In genomic region chr13:30952044-30952443, GRCm38 (mm10) we compare ENCODE assay signal across 41 mouse cellular contexts. TPM values are rescaled to one million over a fixed set of nuclear protein-coding genes. Genes with fewer than 3 reads are reported as not detected.
"Had no signal": no experiment of that assay in that cellular context is flagged by ENCODE, and none has a peak within 500 bp of the region (broad histone marks: within the 10 kb centered on the region; RNA-seq: fewer than 3 reads in every experiment).

No protein-coding gene starts in this region.

- H3K9ac ChIP-seq: limb, embryonic 12.5 days; limb, embryonic 13.5 days; limb, embryonic 15.5 days; liver, embryonic 12.5 days; liver, embryonic 13.5 days; liver, embryonic 14.5 days; liver, embryonic 15.5 days; liver, postnatal 0 days; lung, embryonic 14.5 days; lung, embryonic 15.5 days; midbrain, embryonic 12.5 days; midbrain, embryonic 15.5 days; neural tube, embryonic 12.5 days; neural tube, embryonic 13.5 days had no signal

- H3K9me3 ChIP-seq: limb, embryonic 13.5 days; limb, embryonic 15.5 days; liver, embryonic 12.5 days; liver, embryonic 13.5 days; liver, embryonic 15.5 days; lung, embryonic 15.5 days; midbrain, embryonic 10.5 days; midbrain, embryonic 12.5 days; midbrain, embryonic 15.5 days; neural tube, embryonic 12.5 days had no signal

- DNase-seq: left cerebral cortex, postnatal 4 days; liver; liver, embryonic 13.5 days; liver, postnatal 0 days; lung, adult 18-20 months; lung, adult 2 months; lung, embryonic 14.5 days; lung, postnatal 10 days; lung, postnatal 14 days; lung, postnatal 36 days; lung, postnatal 4 days; midbrain, embryonic 14.5 days had no signal

- H3K36me3 ChIP-seq: limb, embryonic 12.5 days; limb, embryonic 15.5 days; liver, embryonic 15.5 days; midbrain, embryonic 15.5 days; neural tube, embryonic 13.5 days had no signal

- ATAC-seq: liver, embryonic 12.5 days; liver, postnatal 0 days; lung, postnatal 0 days; midbrain, embryonic 15.5 days; midbrain, embryonic 16.5 days had no signal

- H3K4me3 ChIP-seq: left cerebral cortex, adult 2 months; limb, embryonic 12.5 days; limb, embryonic 13.5 days; limb, embryonic 15.5 days; liver, embryonic 12.5 days; liver, embryonic 13.5 days; liver, embryonic 15.5 days; lung, embryonic 15.5 days; megakaryocyte, embryonic 14.5 days; midbrain, embryonic 10.5 days; midbrain, embryonic 12.5 days; midbrain, embryonic 15.5 days; myocyte; neural tube, embryonic 12.5 days; neural tube, embryonic 13.5 days had no signal

- H3K27me3 ChIP-seq: limb, embryonic 12.5 days; limb, embryonic 13.5 days; limb, embryonic 15.5 days; liver, embryonic 12.5 days; liver, embryonic 13.5 days; liver, embryonic 15.5 days; lung, embryonic 15.5 days; megakaryocyte, embryonic 14.5 days; midbrain, embryonic 12.5 days; midbrain, embryonic 15.5 days; neural tube, embryonic 12.5 days; neural tube, embryonic 13.5 days had no signal

- H3K4me1 ChIP-seq: limb, embryonic 12.5 days; midbrain, embryonic 10.5 days; midbrain, embryonic 12.5 days; midbrain, embryonic 15.5 days; neural tube, embryonic 12.5 days; neural tube, embryonic 13.5 days had no signal

- H3K27ac ChIP-seq: left cerebral cortex, adult 2 months; limb, embryonic 12.5 days; limb, embryonic 13.5 days; limb, embryonic 15.5 days; liver, embryonic 12.5 days; liver, embryonic 13.5 days; liver, embryonic 14.5 days; liver, embryonic 15.5 days; lung, embryonic 15.5 days; macrophage; midbrain, embryonic 10.5 days; midbrain, embryonic 12.5 days; midbrain, embryonic 15.5 days; neural tube, embryonic 12.5 days; neural tube, embryonic 13.5 days had no signal

- H3K4me2 ChIP-seq: limb, embryonic 12.5 days; limb, embryonic 13.5 days; limb, embryonic 15.5 days; liver, embryonic 11.5 days; liver, embryonic 12.5 days; liver, embryonic 13.5 days; liver, embryonic 15.5 days; lung, embryonic 14.5 days; lung, embryonic 15.5 days; midbrain, embryonic 12.5 days; midbrain, embryonic 15.5 days; neural tube, embryonic 12.5 days; neural tube, embryonic 13.5 days had no signal

RNA-seq across cellular contexts. Expression of gene Hus1b, which starts 4.5 kb away (rescaled TPM):
- polyA plus RNA-seq: limb, embryonic 12.5 days; limb, embryonic 13.5 days; limb, embryonic 15.5 days; liver, embryonic 11.5 days; liver, embryonic 13.5 days; liver, embryonic 15.5 days; liver, postnatal 0 days; lung, embryonic 15.5 days; lung, embryonic 16.5 days; lung, postnatal 0 days; macrophage; midbrain, embryonic 15.5 days; midbrain, embryonic 16.5 days; midbrain, postnatal 0 days; myocyte; neural tube, embryonic 11.5 days; neural tube, embryonic 12.5 days; neural tube, embryonic 13.5 days had no signal

RNA-seq across cellular contexts. Expression of gene Gm5447, which starts 22.0 kb away (rescaled TPM):
- total RNA-seq: left cerebral cortex, adult 18-20 months; left cerebral cortex, adult 8-10 months; left cerebral cortex, postnatal 25 days; megakaryocyte-erythroid progenitor cell, adult 5-6 weeks; midbrain, postnatal 0 days; monocyte, adult 5-6 weeks had no signal
- polyA plus RNA-seq: limb, embryonic 13.5 days; liver, adult 2 months; liver, embryonic 11.5 days; liver, embryonic 12.5 days; liver, embryonic 13.5 days; liver, embryonic 14.5 days; liver, embryonic 16.5 days; liver, postnatal 0 days; lung, adult 2 months; lung, embryonic 14.5 days; macrophage; midbrain, embryonic 14.5 days; midbrain, embryonic 15.5 days; midbrain, embryonic 16.5 days; midbrain, postnatal 0 days; myocyte; neural tube, embryonic 11.5 days; neural tube, embryonic 12.5 days; neural tube, embryonic 13.5 days had no signal
